Mouse (Mus musculus) B cell, adult 62 days (primary cell): ENCODE measurements around the gene Plin5. TPM values are rescaled to one million over a fixed set of nuclear protein-coding genes. Genes with fewer than 3 reads are reported as not detected.

ENCODE experiments used
- total RNA-seq: library from RNA; stranded (reverse); gene quantifications from 4 replicates; pipeline ENCODE4 v1.2.4, GENCODE M21; 2023

Plin5 gene
- total RNA-seq: not detected in 4 replicates

GRCm38 (mm10) chr17:56117251-56117710 lies at the start of gene Plin5:
Gene Plin5 (minus strand): TSS chr17:56117596.

GRCm38 (mm10) chr17:56162231-56162774 lies 44.9 kb upstream of the Plin5 start, which contains the start of gene Tnfaip8l1:
Gene Tnfaip8l1 (plus strand): TSS chr17:56162477.

GRCm38 (mm10) chr17:56139858-56140595 lies 22.6 kb upstream of the Plin5 start, which contains the start of gene Sema6b:
Gene Sema6b (minus strand): TSS chr17:56140343.

GRCm38 (mm10) chr17:56121826-56122225 lies 4.4 kb upstream of the Plin5 start, which contains the start of gene Lrg1:
Gene Lrg1 (minus strand): TSS chr17:56122001.

GRCm38 (mm10) chr17:56109219-56110051 lies 8.0 kb downstream of the Plin5 start, which contains the start of gene Plin4:
Gene Plin4 (minus strand): TSS chr17:56109803.

GRCm38 (mm10) chr17:56078880-56079795 lies 38.3 kb downstream of the Plin5 start, which contains the start of gene Hdgfl2:
Gene Hdgfl2 (plus strand): TSS chr17:56079634.

GRCm38 (mm10) chr17:56074827-56075208 lies 42.6 kb downstream of the Plin5 start, which contains the start of gene Ubxn6:
Gene Ubxn6 (minus strand): TSS chr17:56075028.

Other genes starting within 250 kb of the Plin5 start
- 9.7 to 11.3 TPM (median 10.7 TPM) in 4 replicates for gene Zfp119a, start 238.7 kb downstream of the Plin5 start, total RNA-seq
- gene Zfp959, start 225.5 kb downstream of the Plin5 start, total RNA-seq: 19.1 to 20.5 TPM (median 19.2 TPM) in 4 replicates
- 3.3 to 6.1 TPM (median 5.2 TPM) in 4 replicates for gene Zfp119b, start 168.1 kb downstream of the Plin5 start, total RNA-seq
- gene Ebi3, start 165.0 kb downstream of the Plin5 start, total RNA-seq: 14.2 to 17.7 TPM (median 15.5 TPM) in 4 replicates
- gene Yju2, start 158.5 kb downstream of the Plin5 start, total RNA-seq: 44.4 to 50.9 TPM (median 50.3 TPM) in 4 replicates
- gene Shd, start 147.1 kb downstream of the Plin5 start, total RNA-seq: 0.81 to 2.9 TPM (median 1.8 TPM) in 4 replicates
- gene Fsd1, start 131.1 kb downstream of the Plin5 start, total RNA-seq: not detected in 4 replicates
- gene Stap2, start 112.0 kb downstream of the Plin5 start, total RNA-seq: 1.2 TPM in 1 of 4 replicates, not detected in the others
- gene Mpnd, start 111.9 kb downstream of the Plin5 start, total RNA-seq: 57.6 to 74.2 TPM (median 66.5 TPM) in 4 replicates
- gene Sh3gl1, start 81.0 kb downstream of the Plin5 start, total RNA-seq: 90.4 to 97.0 TPM (median 94.7 TPM) in 4 replicates
- 2.7 to 4.1 TPM (median 3.2 TPM) in 4 replicates for gene Chaf1a, start 77.2 kb downstream of the Plin5 start, total RNA-seq
- gene Ubxn6, start 42.6 kb downstream of the Plin5 start, total RNA-seq: 65.9 to 73.7 TPM (median 71.6 TPM) in 4 replicates
- gene Hdgfl2, start 38.0 kb downstream of the Plin5 start, total RNA-seq: 105 to 126 TPM (median 115 TPM) in 4 replicates
- gene Plin4, start 7.8 kb downstream of the Plin5 start, total RNA-seq: not detected in 4 replicates
- not detected in 4 replicates for gene Lrg1, start 4.4 kb upstream of the Plin5 start, total RNA-seq
- gene Sema6b, start 22.7 kb upstream of the Plin5 start, total RNA-seq: 1.0 to 1.3 TPM (median 1.2 TPM) in 4 replicates
- gene Tnfaip8l1, start 44.9 kb upstream of the Plin5 start, total RNA-seq: 0.21 to 0.38 TPM (median 0.27 TPM) in 3 of 4 replicates, not detected in the other
- gene Mydgf, start 66.3 kb upstream of the Plin5 start, total RNA-seq: 48.9 to 52.9 TPM (median 52.0 TPM) in 4 replicates
- gene Dpp9, start 101.3 kb upstream of the Plin5 start, total RNA-seq: 53.2 to 57.1 TPM (median 55.2 TPM) in 4 replicates
- 26.9 to 30.0 TPM (median 29.8 TPM) in 4 replicates for gene Fem1a, start 139.2 kb upstream of the Plin5 start, total RNA-seq
- gene Ticam1, start 159.2 kb upstream of the Plin5 start, total RNA-seq: 21.6 to 25.3 TPM (median 23.4 TPM) in 4 replicates
- gene Plin3, start 175.3 kb upstream of the Plin5 start, total RNA-seq: 10.0 to 16.6 TPM (median 14.7 TPM) in 4 replicates
- not detected in 4 replicates for gene Arrdc5, start 182.7 kb upstream of the Plin5 start, total RNA-seq
- 11.1 to 13.2 TPM (median 11.7 TPM) in 4 replicates for gene Uhrf1, start 185.7 kb upstream of the Plin5 start, total RNA-seq
- gene Kdm4b, start 208.5 kb upstream of the Plin5 start, total RNA-seq: 62.5 to 66.2 TPM (median 64.5 TPM) in 4 replicates